Mouse (Mus musculus): ENCODE measurements around the gene Lcp1. TPM values are rescaled to one million over a fixed set of nuclear protein-coding genes. Genes with fewer than 3 reads are reported as not detected.

Gene Lcp1
- polyA plus RNA-seq, 3 experiments from 2014 or later = 1,283 to 1,916 (median 1,300) TPM

Other genes starting within 250 kb of the Lcp1 start
- gene Lrch1, start 183.2 kb upstream of the Lcp1 start, polyA plus RNA-seq (2017; shearing (Covaris generic)) = 10 to 100 TPM; 26.2 to 28.4 (median 27.1) TPM
- 1 to 10 TPM in 1 of 3 experiments, under 1 TPM in 2; 0.46 to 1.5 (median 0.54) TPM for gene Rubcnl, start 115.1 kb upstream of the Lcp1 start, polyA plus RNA-seq (2017; shearing (Covaris generic))
- gene Lrrc63, start 220 bp upstream of the Lcp1 start, polyA plus RNA-seq (2017; shearing (Covaris generic)) = not detected
- not detected for gene Cpb2, start 111.2 kb downstream of the Lcp1 start, polyA plus RNA-seq (2017; shearing (Covaris generic))
- 10 to 100 TPM; 15.5 to 26.0 (median 17.1) TPM for gene Zc3h13, start 153.3 kb downstream of the Lcp1 start, polyA plus RNA-seq (2017; shearing (Covaris generic))

Measured in inflammation-experienced regulatory T-cells, adult 6 months (primary cell).